Mouse (Mus musculus): Measurements from ENCODE around the gene Afmid. TPM values are rescaled to one million over a fixed set of nuclear protein-coding genes. Genes with fewer than 3 reads are reported as not detected.
A peak's percentile ranks its signal among the peaks of the same experiment; 100 is the strongest.

The Afmid gene
- total RNA-seq, 2 experiments from 2014 or later, result 4.8 to 7.2 TPM

GRCm38 (mm10) chr11:117821868-117822267, 3.9 kb upstream of the Afmid start:
- Histone ChIP-seq H3K27ac (no peak overlapping the region), H3K4me3 (no peak overlapping the region)
- no peak for TF ChIP-seq CTCF (conservative IDR thresholded peaks at IDR 0.05)
- DNase-seq (ENCODE audit: low spot score in 2 of 2), result no peak

- H3K4me3 ChIP-seq, result no peak overlapping the region
- no peak for TF ChIP-seq CTCF (conservative IDR thresholded peaks at IDR 0.05)
- no peak for DNase-seq (ENCODE audit: low spot score in 2 of 2)
- no peak overlapping the region for H3K27ac ChIP-seq
Observed at GRCm38 (mm10) chr11:117822728-117823241, 2.9 kb upstream of the Afmid start.

- TF ChIP-seq CTCF (conservative IDR thresholded peaks at IDR 0.05), result no peak
- DNase-seq (ENCODE audit: low spot score in 2 of 2), result no peak
- H3K27ac ChIP-seq, result no peak overlapping the region
- no peak overlapping the region for H3K4me3 ChIP-seq
Observed at GRCm38 (mm10) chr11:117823411-117823810, 2.3 kb upstream of the Afmid start.

- peak; percentile 69 to 79 for DNase-seq (ENCODE audit: low spot score in 2 of 2)
- H3K4me3 ChIP-seq, result peak overlapping the region; percentile 36
- peak; percentile 97 for TF ChIP-seq CTCF (conservative IDR thresholded peaks at IDR 0.05)
- H3K27ac ChIP-seq, result no peak overlapping the region
Observed at GRCm38 (mm10) chr11:117824060-117824969, 1.4 kb upstream of the Afmid start.

- no peak for TF ChIP-seq CTCF (conservative IDR thresholded peaks at IDR 0.05)
- peak overlapping the region; percentile 28; the same call in 1 of the 2 replicates for H3K4me3 ChIP-seq
- no peak for DNase-seq (ENCODE audit: low spot score in 2 of 2)
- no peak overlapping the region for H3K27ac ChIP-seq
Observed at GRCm38 (mm10) chr11:117826164-117826563, 440 bp downstream of the Afmid start.

GRCm38 (mm10) chr11:117826916-117827315, 1.2 kb downstream of the Afmid start:
- Histone ChIP-seq H3K27ac (no peak overlapping the region), H3K4me3 (no peak overlapping the region)
- DNase-seq (ENCODE audit: low spot score in 2 of 2), result no peak
- no peak for TF ChIP-seq CTCF (conservative IDR thresholded peaks at IDR 0.05)

GRCm38 (mm10) chr11:117827386-117827785, 1.7 kb downstream of the Afmid start:
- DNase-seq (ENCODE audit: low spot score in 2 of 2), result no peak
- Histone ChIP-seq H3K4me3 (no peak overlapping the region), H3K27ac (no peak overlapping the region)
- no peak for TF ChIP-seq CTCF (conservative IDR thresholded peaks at IDR 0.05)

- H3K4me3 ChIP-seq, result no peak overlapping the region
- DNase-seq (ENCODE audit: low spot score in 2 of 2), result no peak
- peak overlapping the region; percentile 47 for H3K27ac ChIP-seq
- TF ChIP-seq CTCF (conservative IDR thresholded peaks at IDR 0.05), result no peak
Observed at GRCm38 (mm10) chr11:117828149-117828887, 2.6 kb downstream of the Afmid start.

GRCm38 (mm10) chr11:117828888-117829604, 3.3 kb downstream of the Afmid start:
- no peak overlapping the region for H3K4me3 ChIP-seq
- H3K27ac ChIP-seq, result peak overlapping the region; percentile 47
- TF ChIP-seq CTCF (conservative IDR thresholded peaks at IDR 0.05), result no peak
- DNase-seq (ENCODE audit: low spot score in 2 of 2), result no peak

- TF ChIP-seq CTCF (conservative IDR thresholded peaks at IDR 0.05), result no peak
- Histone ChIP-seq H3K27ac (peak overlapping the region; percentile 47; the same call in 1 of the 2 replicates), H3K4me3 (no peak overlapping the region)
- DNase-seq (ENCODE audit: low spot score in 2 of 2), result no peak
Observed at GRCm38 (mm10) chr11:117829671-117830215, 4.0 kb downstream of the Afmid start.

GRCm38 (mm10) chr11:117830401-117830800, 4.7 kb downstream of the Afmid start:
- DNase-seq (ENCODE audit: low spot score in 2 of 2), result no peak
- H3K27ac ChIP-seq, result no peak overlapping the region
- TF ChIP-seq CTCF (conservative IDR thresholded peaks at IDR 0.05), result no peak
- H3K4me3 ChIP-seq, result no peak overlapping the region

All from layer of hippocampus, adult 2 months (tissue).